Mouse (Mus musculus): ENCODE results near the gene Dnaja4.

Dnaja4 gene

DNA sequence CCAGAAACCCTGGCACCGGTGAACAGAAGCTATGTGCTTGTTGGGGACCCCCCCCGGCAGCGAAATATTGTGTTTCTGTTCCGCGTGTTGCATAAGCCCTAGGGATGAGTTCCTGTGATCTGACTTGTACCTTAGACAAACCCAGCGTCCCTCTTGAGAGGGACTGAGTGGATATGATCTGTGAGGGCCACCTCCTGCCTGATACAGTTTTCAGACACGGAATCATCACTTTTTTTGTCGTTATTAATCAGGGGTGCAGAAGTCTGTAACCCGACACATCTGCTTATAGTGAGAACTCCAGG lies 1.5 kb downstream of the Dnaja4 start:
- no peak for DNase-seq

DNA sequence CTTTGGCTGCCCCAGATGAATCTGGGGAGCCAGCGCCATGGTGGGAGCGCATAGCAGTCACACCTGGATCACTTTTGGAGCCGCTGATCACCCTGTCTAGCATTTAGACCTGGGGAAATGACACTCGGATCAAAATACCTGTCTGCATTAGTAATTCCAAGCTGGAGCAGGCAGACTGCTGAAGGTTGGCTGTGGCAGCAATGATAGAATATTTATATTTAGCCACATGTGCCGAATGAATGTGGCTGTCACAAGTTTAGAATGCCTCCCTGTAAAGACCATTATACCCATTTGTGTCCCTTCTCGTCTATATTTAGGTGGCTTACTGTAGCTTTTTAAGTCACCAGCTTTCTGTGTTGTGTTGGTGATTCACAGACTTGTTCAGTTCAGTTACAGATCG lies 2.1 kb downstream of the Dnaja4 start:
- no peak for DNase-seq

DNA sequence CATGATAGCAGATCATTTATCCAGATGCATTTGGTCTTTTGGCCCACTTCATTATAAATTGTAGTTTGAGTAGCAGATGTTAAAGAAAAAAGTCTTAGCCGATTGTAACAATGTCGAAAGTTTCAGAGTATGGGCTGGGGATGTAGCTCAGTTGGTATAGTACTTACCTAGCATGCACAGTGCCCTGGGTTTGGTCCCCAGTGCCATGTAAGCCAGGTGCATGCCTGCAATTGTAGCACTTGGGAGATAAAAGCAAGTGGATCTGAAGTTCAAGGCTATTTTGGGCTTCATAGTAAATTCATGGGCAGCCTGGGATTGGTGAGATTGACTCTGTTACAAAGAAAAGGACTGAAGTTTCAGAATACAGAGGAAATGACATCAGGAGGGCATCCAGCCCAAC lies 3.9 kb downstream of the Dnaja4 start:
- DNase-seq: no peak

DNA sequence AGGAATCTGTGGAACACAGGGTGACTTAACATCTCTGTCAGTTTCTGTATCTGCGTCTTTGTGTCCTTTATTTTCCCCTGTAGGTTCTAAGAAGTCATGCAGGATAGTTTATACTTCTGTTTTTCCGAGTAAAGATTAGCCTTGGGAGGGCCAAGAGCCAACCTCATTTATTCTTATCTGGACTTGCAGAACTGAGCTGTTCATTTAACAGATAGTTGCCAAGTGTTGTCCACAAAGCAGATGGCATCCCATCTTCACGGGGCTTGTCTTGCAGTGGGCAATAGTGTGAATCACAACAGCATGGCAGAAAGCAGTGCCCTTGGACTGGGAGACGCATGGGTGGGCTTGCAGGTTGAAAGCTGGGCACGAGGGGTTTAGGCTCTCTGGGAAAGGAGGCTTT lies 5.7 kb downstream of the Dnaja4 start:
- no peak for DNase-seq

DNA sequence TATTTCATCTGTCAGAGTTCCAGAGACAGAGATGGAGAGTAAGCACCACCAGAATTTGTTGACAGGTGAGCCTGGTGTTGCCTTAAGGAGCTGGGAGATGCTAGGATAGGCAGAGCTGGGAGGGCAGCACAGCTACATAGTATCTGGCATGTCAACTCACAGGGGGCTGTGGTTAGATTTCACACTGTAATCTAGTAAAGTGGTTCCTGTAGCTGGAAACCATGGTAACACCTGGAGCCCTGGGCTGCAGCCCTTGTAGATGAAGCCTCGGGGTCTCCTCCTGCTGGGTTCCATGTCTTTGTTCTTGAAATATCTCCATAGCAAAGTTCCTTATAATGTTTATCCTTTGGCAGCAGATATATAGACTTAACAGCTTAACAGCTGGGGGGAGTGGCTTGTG lies 6.9 kb downstream of the Dnaja4 start:
- DNase-seq: no peak

DNA sequence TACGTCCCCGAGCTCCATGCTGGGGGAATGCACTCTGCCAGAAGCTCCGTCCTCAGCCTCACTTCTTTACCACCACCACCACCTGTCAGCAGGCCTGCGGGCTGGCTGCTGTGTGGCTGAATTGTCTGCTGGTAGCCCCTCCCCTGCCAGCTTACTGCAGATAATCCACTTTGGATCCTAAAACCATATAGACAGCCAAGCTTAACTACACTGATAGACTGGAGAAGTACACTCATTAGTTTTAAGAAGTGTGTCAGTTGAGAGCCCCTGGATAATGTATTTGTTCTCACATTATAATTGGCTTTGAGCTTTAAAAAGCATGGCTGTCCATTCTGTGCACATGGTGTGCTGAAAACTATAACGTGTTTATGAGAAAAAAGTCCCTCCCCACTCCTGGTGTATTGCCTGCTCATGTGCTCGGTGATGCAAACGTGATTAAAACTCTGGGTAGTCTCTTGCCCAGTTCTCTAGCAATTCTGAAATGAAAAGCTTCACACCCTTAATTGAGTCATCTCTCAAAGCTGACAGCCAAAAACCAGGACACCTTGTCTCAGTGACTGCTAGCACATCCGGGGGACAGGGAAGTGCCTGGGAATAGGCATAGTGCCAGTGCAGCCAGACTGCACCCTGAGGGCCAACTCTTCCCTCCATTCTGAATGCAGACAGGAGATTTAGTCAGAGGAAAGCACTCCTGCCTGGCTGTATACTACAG lies 8.8 kb downstream of the Dnaja4 start:
- DNase-seq: no peak

DNA sequence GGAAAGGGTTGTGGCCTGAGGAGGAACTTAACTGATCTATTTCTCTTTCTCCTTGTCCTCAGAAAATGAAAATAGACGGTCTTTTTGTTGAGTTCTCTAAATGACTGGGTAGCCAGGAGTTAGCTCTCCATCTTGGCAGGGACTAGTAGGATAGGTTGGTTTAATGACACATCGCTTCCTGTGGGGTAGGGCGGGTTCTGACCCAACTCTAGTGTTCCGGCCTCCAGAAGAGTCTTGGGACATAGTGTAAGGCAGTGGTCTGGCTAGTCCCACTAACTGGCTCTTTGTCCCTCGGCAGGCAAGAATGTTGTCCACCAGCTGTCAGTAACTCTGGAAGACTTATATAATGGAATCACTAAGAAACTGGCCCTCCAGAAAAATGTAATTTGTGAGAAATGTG lies 9.4 kb downstream of the Dnaja4 start:
- no peak for DNase-seq

DNA sequence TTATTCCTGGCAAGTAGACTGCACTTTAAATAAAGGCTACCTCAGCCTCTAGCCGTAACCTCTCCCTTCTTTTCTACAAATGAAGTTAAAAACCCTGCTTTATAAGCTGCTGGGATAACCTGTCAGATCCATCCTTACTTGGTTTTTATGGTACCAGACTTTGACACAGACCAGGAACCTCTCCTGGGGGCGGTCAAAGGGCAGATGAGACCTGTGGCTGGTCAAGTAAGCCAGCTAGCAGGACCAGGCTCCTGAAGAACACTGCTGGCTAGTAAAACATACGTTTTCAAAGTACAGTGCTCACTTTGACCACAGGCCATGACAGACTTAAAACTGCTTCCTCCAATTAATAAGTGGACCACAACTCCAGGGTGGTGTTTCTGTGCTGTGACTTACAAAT lies 17.1 kb downstream of the Dnaja4 start:
- no peak for DNase-seq

DNA sequence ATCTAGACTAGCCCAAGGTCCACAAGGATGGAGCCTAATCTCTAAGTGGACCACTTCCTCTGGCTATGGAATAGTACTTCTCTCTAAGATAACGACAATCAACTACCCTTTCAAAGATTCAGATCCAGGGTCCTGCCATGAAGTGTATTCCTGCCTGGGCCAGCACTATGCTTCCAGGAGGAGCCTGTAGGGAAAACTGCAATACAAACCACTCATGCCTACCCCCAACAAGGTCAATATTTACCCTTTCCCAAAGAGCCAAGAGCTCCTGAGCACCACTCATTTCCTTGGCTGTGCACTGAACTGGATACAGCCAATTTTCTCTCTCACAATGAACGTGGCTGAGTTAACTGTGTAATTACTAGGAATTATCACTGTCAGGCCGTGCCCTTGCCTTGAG lies 18.9 kb downstream of the Dnaja4 start:
- DNase-seq: no peak

DNA sequence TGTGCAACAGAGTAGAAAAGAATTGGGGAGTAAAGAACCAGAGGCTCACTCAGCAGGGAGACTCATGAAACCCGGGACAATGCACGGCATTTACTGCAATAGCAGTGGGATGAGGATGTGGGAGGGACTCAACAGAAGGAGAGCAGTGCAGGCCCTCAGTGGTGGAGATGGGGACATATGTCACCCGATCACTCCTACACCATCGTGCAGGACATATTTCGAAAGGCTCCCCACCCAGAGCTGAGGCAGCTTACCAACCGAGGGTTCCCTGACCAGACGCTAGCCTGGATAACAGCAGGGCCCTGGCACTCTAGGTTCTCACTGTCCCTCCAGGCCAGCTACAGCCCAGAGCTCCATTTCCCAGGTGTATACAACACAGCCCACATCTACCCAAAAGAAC lies 23.5 kb downstream of the Dnaja4 start:
- DNase-seq: no peak

DNA sequence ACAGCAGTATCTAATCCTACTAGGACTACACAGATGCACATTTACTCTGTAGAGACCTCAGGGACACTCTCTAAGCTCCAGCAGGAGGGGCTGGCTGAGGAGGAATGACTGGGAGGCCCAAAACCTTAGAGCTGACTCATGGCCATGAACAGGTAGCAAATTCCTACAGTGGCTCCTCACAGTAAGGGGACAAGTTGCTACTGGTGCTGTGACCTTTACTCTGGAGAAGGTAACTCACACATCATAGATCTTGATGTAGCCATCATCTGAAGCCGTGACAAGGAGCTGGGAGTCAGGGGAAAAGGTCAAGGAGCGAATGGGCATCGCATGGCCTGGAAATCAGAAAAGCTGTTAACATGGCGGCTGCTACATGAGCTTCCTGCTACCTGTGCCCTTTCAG lies 23.9 kb downstream of the Dnaja4 start:
- DNase-seq: no peak

DNA sequence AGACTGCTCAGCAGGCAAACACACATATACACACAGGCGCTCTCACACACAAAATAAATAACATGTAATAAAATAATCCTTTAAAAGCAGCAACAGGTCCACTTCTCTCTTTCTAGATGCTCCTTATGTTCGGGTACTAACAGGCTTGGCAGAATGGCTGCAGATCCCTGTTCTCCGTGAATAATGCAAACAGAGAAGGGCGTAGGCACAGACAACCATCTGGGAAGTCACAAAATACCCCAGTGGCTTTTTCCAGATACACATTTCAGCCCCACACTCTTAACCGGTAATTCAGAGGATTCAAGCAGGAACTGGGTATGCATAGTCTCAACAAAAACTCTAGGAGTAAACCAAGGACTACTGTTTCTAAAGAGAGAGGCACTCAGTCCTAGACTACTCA lies 27.6 kb downstream of the Dnaja4 start:
- DNase-seq: no peak

DNA sequence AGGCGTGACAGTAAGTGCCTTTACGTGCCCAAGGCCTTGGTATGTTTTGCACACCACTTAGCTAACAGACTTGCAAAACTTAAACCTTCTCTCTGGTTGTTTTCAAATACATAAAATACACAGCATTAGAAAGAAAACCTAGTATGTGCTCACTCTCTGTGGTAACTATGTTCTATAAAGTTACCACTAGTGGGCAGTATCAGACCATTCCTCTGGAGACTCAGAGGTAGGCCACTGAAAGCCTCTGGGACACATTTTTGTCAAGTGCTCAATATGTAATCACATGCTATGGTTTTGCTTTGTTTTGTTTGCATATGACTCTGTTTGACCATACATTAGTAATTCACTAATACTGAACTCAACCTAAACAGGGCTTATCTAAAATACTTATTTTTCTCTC lies 33.4 kb downstream of the Dnaja4 start:
- DNase-seq: no peak

DNA sequence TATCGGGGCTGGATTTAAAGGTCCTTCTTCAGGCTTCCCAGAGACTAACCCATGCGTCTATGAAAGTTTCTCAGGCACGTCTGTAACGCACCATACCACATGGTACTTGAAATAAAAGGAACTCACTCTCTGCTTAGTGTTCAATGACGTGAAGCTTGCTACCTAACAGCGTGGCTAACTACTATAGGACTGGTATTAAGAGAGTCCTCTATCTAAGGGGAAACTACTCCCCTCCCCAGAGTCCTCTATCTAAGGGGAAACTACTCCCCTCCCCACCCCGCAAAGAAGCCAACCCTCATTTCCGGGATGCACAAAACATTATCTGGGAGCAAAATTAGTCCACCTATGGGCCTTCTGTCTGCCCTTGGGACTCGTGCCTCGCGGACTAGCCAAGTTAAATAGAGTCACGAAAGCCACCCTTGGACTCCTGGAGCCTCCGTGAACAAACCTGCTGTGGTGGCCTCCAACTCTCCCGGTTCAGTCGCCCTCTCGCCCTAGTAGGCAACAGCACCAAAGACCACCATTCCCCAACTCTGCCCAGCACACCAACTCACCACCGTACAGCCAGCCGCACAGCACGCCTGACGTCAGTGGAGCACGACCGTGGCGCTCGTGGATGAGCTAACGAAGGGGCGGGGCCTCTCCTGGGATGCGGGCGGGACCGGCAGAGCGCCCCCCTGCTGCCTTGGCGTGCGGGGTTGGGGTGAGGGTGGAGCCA lies 35.4 kb downstream of the Dnaja4 start, which contains the start of gene Wdr61:
TSS of gene Wdr61 (minus strand) at position 599 of the 718 bp plus-strand sequence.
- DNase-seq: peak; percentile 98

DNA sequence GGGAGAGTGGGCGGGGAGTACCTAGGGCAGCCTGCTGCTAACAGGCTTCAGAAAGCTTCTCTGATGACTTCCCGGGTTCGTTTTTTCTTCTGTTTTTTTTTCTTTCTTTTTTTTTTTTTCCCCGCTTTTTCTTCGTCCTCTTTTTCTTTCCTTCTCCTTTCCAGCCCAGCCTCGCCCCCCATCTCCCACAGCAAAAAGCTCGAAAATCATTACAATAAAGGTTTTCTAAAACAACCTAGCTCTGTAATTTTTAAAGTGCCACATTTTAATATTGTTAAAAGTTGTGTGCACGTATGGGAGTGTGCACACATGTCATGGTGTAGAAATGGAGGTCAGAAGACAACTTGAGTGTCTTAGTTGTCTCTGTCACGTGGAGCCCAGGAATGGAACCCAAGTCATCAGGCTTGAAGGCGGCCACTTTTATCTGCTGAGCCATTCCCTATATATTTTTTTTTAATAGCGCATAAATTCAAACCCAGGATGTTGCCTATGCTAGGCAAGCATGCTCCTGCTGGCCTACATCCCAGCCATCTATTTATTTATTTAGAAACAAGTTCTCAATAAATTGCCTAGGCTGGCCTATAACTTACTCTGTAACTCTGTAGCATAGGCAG lies 36.1 kb downstream of the Dnaja4 start:
- DNase-seq: no peak

DNA sequence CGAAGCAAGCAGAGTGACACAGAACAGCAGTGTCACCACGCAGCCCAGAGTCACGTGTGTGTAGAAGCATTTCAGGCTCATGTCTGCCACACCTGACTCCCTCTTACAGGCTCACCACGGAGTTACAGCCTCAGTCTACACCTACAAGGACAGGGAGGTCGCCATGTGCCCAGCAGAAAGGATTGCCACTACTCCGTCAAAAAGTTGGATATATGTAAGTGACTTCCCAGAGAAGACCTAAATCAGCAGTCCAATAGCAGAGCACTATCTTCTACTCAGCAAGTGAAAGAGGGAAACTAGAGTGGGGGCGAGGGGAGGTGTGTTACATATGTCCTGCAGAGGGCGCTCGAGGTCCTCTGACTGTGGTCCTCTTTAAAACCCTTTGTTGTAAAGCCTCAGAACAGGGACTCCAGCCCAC lies 37.6 kb downstream of the Dnaja4 start:
- DNase-seq: peak; percentile 47

DNA sequence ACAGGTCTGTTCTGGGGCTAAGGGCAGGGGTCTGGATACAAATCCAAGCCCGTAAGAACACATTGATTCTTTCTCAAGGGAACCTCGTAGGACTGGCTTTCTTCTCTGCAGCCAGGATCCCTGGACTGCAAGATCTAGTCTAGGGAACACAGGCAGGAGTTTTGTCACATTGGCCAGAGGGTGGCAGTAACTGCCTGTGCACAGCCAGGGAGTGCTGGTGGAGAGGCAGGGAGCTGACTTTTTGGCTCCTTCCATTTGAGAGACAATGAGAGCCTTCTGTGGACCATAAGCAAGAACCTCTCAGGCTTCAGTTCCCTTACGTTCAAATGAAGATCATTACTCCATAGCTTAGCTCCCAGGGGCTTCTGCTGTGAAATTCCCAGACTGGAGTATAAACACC lies 39.7 kb downstream of the Dnaja4 start:
- peak; percentile 33 for DNase-seq

DNA sequence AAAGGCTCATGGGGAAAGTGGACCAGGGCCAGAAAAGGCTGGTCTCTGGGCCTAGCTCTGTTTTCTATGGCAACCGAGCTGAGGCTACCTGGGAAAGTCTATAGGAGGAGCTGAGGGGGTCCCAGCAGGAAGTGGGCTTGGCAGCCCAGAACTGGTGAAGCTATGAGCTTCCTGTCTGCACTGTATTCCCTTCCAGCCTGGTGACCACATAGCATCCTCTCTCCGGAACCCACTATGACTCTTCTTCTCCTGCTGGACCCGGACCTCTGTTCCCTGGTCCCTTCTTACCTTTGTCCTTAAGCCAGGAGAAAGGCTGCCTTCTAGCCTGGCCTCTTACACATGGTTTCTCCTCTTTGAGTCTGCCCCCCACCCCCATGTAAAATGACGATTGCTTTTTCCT lies 45.2 kb downstream of the Dnaja4 start:
- no peak for DNase-seq

DNA sequence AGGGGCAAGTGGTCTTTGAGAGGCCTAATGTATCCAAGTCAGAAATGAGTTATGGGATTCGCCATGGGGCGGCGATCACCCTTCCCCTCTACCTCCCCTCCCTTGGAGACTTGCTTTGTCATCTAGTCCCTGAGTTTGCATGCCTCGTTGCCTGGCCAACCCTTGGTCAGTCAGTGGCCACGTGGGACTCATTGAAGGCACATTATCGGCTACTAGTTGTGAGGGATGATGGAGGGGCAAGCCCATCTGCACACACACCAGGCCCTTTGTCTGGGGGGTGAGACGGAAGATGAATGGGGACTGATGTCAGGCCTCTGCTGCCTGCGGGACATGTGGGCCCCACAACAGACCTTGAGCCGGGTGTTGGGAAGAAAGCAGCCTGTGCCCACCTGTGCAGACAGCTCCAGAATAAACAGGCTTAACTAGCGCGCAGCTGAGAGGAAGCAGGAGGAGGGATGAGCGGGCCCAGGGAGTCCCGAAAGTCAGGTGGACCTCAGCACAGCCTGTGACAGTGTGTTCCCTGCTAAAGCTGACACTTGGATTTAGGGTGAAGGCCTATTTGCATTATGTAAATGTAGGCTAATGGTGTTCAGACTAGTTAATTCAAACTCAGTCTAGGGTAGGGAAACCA lies 47.2 kb downstream of the Dnaja4 start:
- no peak for DNase-seq

DNA sequence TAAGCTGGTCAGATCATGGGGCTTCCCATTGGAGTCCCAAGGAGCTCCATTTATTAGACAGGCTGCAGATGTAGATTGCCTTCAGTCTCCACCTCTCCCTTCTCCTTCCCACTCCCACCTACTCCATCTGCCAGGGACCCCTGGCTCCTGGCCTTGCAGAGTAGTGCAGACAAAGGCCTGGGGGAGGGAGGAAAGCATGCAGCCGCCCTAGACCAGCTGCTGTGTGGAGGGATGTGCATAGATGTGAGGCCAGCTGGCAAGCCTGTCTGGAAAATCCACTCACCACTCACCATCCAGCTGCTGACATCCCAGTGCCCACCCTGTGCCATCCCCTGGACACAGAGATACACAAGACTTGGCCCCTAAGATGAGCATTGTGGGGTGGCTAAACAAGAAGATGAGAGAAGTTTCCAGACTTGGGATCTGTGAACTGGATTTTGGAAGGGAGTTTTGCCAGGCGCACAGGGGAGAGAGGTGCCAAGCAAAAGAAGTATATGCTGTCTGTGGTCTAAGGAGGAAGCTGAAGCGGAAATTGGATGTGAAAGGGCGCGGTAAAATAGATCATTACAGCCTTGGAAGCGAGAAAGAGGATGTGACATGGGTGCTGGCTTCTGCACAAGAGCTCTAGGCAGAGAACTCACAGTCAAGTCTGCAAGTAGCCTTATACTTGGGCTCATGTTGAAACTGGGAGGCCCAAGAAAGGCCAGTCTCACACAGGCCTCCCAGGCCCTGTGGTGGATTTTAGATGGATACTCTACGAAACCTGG lies 51.7 kb downstream of the Dnaja4 start:
- DNase-seq: no peak

DNA sequence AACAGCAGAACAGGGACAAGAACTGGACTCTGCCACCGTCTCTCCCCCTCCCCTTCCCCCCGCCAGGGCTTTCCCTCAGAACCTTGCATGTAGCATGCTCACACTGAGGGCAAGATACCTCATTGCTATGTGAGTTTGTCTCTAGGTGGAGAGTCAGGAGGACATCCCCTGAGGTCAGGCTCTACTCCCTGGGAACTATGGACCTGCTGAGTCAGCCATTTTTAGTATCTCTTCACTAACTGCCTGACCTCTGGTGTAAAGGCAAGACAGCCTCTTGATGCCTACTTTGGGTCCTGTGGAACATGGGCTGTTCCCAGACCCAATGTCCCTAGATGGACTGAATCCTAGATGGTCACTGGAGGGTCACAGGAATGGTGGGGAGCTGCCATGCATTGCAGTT lies 53.0 kb downstream of the Dnaja4 start:
- no peak for DNase-seq

DNA sequence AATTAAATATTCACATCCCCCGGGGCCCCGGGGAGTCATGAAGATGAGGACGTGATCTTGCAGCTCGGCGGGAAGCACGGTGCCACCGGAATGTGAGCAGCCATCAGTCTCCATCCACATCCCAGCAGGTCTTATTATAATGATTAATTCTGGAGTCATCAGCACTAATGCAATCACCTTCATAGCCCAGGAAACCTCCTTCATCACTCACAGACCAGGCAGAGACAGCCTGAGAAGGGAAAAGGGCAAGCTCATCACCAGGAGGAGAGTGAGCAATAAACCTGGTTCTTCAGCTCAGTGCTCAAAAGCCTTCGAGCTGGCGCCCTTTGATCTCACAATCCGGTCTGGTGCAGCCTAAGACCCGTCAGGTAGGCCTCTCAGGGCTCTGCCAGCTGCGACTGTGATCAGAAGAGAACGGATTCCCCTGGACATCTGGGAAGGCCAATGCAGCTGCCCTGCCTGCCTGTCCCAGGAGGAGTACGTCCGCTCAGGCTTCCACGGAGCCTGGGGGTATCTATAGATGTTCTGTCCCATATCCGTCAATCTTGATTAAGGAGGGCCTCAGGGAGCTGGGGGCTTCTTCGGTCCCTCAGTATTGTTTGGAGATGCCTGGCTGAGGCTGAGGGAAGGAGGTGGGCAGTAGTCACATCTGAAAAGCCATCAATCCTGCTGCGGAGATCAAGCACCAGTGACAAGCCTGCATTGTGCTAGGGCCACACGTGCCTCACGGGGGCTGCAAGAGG lies 53.7 kb downstream of the Dnaja4 start:
- no peak for DNase-seq

DNA sequence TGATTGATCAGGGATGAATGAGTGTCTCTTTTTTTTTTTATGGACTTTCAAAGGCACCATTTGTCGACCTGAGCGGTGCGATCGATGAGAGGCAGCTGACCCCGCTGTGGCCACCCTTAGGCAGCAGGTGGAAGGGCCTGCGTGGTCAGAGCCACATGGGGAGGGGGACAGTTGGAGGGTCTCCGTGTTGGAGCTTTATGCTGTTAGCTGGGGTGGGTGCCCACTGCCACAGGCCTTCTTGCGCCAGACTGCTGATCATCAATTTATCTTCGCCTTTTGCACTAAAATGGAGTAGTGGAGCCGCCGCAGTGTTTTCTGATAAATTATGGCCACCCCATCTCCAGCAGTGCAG lies 54.2 kb downstream of the Dnaja4 start:
- DNase-seq: no peak

Measured in kidney, adult 18-20 months (tissue).